Mouse (Mus musculus) stomach, postnatal 0 days (tissue): Measurements from ENCODE around the gene Gm4981.
"Not testable (repeated sequence)": the region's sequence is repeated elsewhere in the genome, so short reads cannot be mapped to it uniquely, and the experiment has no call there.

Experiments
- CTCF ChIP-seq: IDR thresholded peaks from 2 replicates; pipeline ENCODE4 v1.5.1; 2016; ENCODE audit warnings: antibody characterized with exemption, low read depth, mild to moderate bottlenecking, moderate library complexity
- EP300 ChIP-seq: optimal IDR thresholded peaks from 2 replicates; pipeline ENCODE3; 2016; ENCODE audit warnings: antibody characterized with exemption

GRCm38 (mm10) chr10:58221571-58221970 is 14.9 kb downstream of the Gm4981 start:
- TF ChIP-seq CTCF, EP300: not testable (repeated sequence)
